Mouse (Mus musculus): ENCODE data around the gene Amelx.

The Amelx gene

GRCm38 (mm10) chrX:169187100-169187499, at the start of gene Amelx:
Gene Amelx (minus strand): TSS chrX:169187200.
- no peak for DNase-seq (ENCODE audit: low read depth)

GRCm38 (mm10) chrX:169222357-169223062, 35.5 kb upstream of the Amelx start:
- DNase-seq (ENCODE audit: low read depth), result peak; percentile 2

- no peak for DNase-seq (ENCODE audit: low read depth)
Observed at GRCm38 (mm10) chrX:169220064-169220463, 33.1 kb upstream of the Amelx start.

GRCm38 (mm10) chrX:169210019-169210418, 23.0 kb upstream of the Amelx start:
- no peak for DNase-seq (ENCODE audit: low read depth)

GRCm38 (mm10) chrX:169178634-169179033, 8.4 kb downstream of the Amelx start:
- DNase-seq (ENCODE audit: low read depth), result peak; percentile 15

GRCm38 (mm10) chrX:169173796-169174195, 13.2 kb downstream of the Amelx start:
- peak; percentile 52 for DNase-seq (ENCODE audit: low read depth)

GRCm38 (mm10) chrX:169170981-169171380, 16.0 kb downstream of the Amelx start:
- peak; percentile 25 for DNase-seq (ENCODE audit: low read depth)

- no peak for DNase-seq (ENCODE audit: low read depth)
Observed at GRCm38 (mm10) chrX:169158385-169158784, 28.6 kb downstream of the Amelx start.

- no peak for DNase-seq (ENCODE audit: low read depth)
Observed at GRCm38 (mm10) chrX:169153805-169154204, 33.2 kb downstream of the Amelx start.

- no peak for DNase-seq (ENCODE audit: low read depth)
Observed at GRCm38 (mm10) chrX:169140467-169140866, 46.5 kb downstream of the Amelx start.

- no peak for DNase-seq (ENCODE audit: low read depth)
Observed at GRCm38 (mm10) chrX:169139758-169140157, 47.2 kb downstream of the Amelx start.

Data from NIH3T3 (cell line).